Mouse (Mus musculus): ENCODE results near the gene Krtap9-3. TPM values are rescaled to one million over a fixed set of nuclear protein-coding genes. Genes with fewer than 3 reads are reported as not detected.
"Not testable (repeated sequence)": the region's sequence is repeated elsewhere in the genome, so short reads cannot be mapped to it uniquely, and the experiment has no call there.

Krtap9-3 gene
- total RNA-seq (2021), result not detected
- long read RNA-seq, experiment 1, partial matches to known transcripts, result 0 of 2 reads
- long read RNA-seq, experiment 1, other reads (novel, unspliced or antisense), result 0 of 2 reads
- long read RNA-seq, experiment 2, result 0 reads

- not testable (repeated sequence) for DNase-seq (ENCODE audit: low spot score in 2 of 2)
Measured at GRCm38 (mm10) chr11:99597742-99598141, at the start of gene Krtap9-3. Gene Krtap9-3, minus strand, starts transcription at chr11:99598105.

- DNase-seq (ENCODE audit: low spot score in 2 of 2), result no peak
Measured at GRCm38 (mm10) chr11:99646444-99646843, 48.5 kb upstream of the Krtap9-3 start.

GRCm38 (mm10) chr11:99644351-99644750 is 46.4 kb upstream of the Krtap9-3 start:
- no peak for DNase-seq (ENCODE audit: low spot score in 2 of 2)

GRCm38 (mm10) chr11:99643635-99644139 is 45.8 kb upstream of the Krtap9-3 start, which contains the start of gene Krtap4-7:
Gene Krtap4-7, minus strand, starts transcription at chr11:99644089.
- DNase-seq (ENCODE audit: low spot score in 2 of 2), result not testable (repeated sequence)

- DNase-seq (ENCODE audit: low spot score in 2 of 2), result no peak
Measured at GRCm38 (mm10) chr11:99640926-99641325, 43.0 kb upstream of the Krtap9-3 start.

GRCm38 (mm10) chr11:99637086-99637485 is 39.2 kb upstream of the Krtap9-3 start:
- no peak for DNase-seq (ENCODE audit: low spot score in 2 of 2)

- no peak for DNase-seq (ENCODE audit: low spot score in 2 of 2)
Measured at GRCm38 (mm10) chr11:99634653-99635134, 36.8 kb upstream of the Krtap9-3 start, which contains the start of gene Krtap4-2. Gene Krtap4-2, minus strand, starts transcription at chr11:99635084.

- DNase-seq (ENCODE audit: low spot score in 2 of 2), result no peak
Measured at GRCm38 (mm10) chr11:99633293-99633692, 35.4 kb upstream of the Krtap9-3 start.

- no peak for DNase-seq (ENCODE audit: low spot score in 2 of 2)
Measured at GRCm38 (mm10) chr11:99630890-99631289, 33.0 kb upstream of the Krtap9-3 start.

GRCm38 (mm10) chr11:99628138-99628537 is 30.2 kb upstream of the Krtap9-3 start, which contains the start of gene Krtap4-1:
Gene Krtap4-1, minus strand, starts transcription at chr11:99628238.
- DNase-seq (ENCODE audit: low spot score in 2 of 2), result no peak

- no peak for DNase-seq (ENCODE audit: low spot score in 2 of 2)
Measured at GRCm38 (mm10) chr11:99620335-99620734, 22.4 kb upstream of the Krtap9-3 start, which contains the start of gene Gm11562. Gene Gm11562, minus strand, starts transcription at chr11:99620435.

GRCm38 (mm10) chr11:99614796-99615363 is 17.0 kb upstream of the Krtap9-3 start, which contains the start of gene Krtap2-4:
Gene Krtap2-4, minus strand, starts transcription at chr11:99614846.
- no peak for DNase-seq (ENCODE audit: low spot score in 2 of 2)

- not testable (repeated sequence) for DNase-seq (ENCODE audit: low spot score in 2 of 2)
Measured at GRCm38 (mm10) chr11:99610089-99610488, 12.2 kb upstream of the Krtap9-3 start, which contains the start of gene Gm11937. Gene Gm11937, minus strand, starts transcription at chr11:99610189.

- DNase-seq (ENCODE audit: low spot score in 2 of 2), result no peak
Measured at GRCm38 (mm10) chr11:99609126-99609525, 11.2 kb upstream of the Krtap9-3 start.

- DNase-seq (ENCODE audit: low spot score in 2 of 2), result not testable (repeated sequence)
Measured at GRCm38 (mm10) chr11:99603208-99603607, 5.3 kb upstream of the Krtap9-3 start, which contains the start of gene Gm11938. Gene Gm11938, minus strand, starts transcription at chr11:99603308.

GRCm38 (mm10) chr11:99590981-99591380 is 6.9 kb downstream of the Krtap9-3 start, which contains the start of gene Krtap1-3:
Gene Krtap1-3, minus strand, starts transcription at chr11:99591339.
- no peak for DNase-seq (ENCODE audit: low spot score in 2 of 2)

- no peak for DNase-seq (ENCODE audit: low spot score in 2 of 2)
Measured at GRCm38 (mm10) chr11:99585096-99585495, 12.8 kb downstream of the Krtap9-3 start.

GRCm38 (mm10) chr11:99583245-99583704 is 14.6 kb downstream of the Krtap9-3 start, which contains the start of gene Krtap1-4:
Gene Krtap1-4, minus strand, starts transcription at chr11:99583654.
- no peak for DNase-seq (ENCODE audit: low spot score in 2 of 2)

- no peak for DNase-seq (ENCODE audit: low spot score in 2 of 2)
Measured at GRCm38 (mm10) chr11:99581564-99581963, 16.3 kb downstream of the Krtap9-3 start.

- DNase-seq (ENCODE audit: low spot score in 2 of 2), result no peak
Measured at GRCm38 (mm10) chr11:99581051-99581450, 16.9 kb downstream of the Krtap9-3 start.

GRCm38 (mm10) chr11:99580636-99581035 is 17.3 kb downstream of the Krtap9-3 start, which contains the start of gene Krtap1-5:
Gene Krtap1-5, minus strand, starts transcription at chr11:99581016.
- DNase-seq (ENCODE audit: low spot score in 2 of 2), result no peak

- DNase-seq (ENCODE audit: low spot score in 2 of 2), result peak; percentile 48 to 56
Measured at GRCm38 (mm10) chr11:99574106-99574505, 23.8 kb downstream of the Krtap9-3 start.

All from gastrocnemius, postnatal 4 days (tissue).